Mouse (Mus musculus) brain, embryonic 18.5 days (tissue): ENCODE measurements around the gene Stoml2.
"Not testable (repeated sequence)": the region's sequence is repeated elsewhere in the genome, so short reads cannot be mapped to it uniquely, and the experiment has no call there.

Experiments used
- DNase-seq: peaks from one replicate; pipeline ENCODE4 v3.0.0-alpha.2; 2012; ENCODE audit warnings: low read depth, low spot score

The Stoml2 gene

DNA sequence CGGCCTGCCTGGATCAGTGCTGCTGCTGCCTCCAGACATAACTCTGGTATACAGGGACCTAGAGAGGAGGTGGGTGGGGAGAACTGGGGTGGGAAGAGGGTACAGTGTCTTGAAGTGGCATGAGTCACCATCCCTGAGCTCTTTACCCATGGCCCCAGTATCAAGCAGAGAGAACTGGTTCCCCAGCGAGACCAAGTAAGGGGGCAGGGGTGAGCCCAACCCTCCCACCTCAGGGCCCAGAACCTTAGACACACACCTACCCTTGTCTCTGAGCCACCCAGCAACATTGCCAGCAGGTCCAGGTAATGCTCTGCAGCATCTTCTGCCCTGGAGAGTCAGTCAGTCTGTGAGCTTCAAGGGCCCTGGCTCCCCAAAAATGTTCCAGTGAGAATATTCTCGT, 26.6 kb downstream of the Stoml2 start:
- DNase-seq = no peak

DNA sequence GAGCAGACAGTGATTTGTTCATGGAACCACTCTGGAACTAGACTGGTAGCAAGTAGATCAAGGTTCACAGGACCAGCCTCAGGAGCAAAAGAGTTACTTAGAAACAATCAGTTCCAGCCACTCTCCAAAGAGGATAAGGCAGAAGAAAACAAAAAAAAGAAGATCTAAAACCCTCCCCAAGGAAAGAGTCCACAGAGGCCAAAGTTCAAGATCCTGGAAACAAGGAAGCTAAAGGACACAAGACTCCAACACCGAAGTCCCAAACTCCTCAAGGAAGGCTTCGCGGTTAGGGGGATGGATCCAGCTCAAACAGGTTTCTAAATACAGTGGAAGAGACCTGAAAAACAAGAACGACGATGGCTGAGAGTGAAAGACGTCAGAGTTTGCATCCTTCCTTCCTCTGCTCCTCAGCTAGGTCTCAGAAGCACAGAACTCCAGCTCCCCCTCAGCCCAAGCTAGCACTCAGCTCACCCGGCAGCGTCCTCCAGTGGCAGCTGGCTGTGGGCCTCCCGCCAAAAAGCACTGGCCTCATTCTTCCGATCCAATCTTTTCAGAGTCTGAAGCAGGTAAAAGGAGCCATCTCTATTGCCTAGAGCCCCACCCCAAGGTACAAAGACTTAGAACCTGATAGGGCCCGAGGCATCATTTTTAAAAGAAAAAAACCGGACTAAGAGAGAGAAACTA, 28.6 kb downstream of the Stoml2 start:
- no peak for DNase-seq

DNA sequence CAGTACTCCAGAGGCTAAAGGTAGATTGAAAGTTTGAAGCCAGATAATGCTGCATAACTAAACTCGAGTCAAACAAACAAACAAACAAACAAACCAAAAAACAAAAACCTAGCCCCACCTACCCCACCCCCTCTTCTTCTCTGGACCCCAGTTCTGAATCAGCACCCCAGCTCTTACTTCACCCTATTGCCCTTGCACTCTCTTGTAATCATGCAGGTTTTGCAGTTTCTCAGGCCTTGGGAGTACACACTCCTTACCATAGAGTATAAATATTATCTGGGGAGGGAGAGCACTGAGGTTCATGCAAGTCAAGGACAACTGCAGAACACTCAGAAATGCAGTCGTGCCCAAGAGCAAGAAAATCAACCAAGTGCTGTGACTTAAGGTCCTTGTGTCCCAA, 30.2 kb downstream of the Stoml2 start:
- no peak for DNase-seq

DNA sequence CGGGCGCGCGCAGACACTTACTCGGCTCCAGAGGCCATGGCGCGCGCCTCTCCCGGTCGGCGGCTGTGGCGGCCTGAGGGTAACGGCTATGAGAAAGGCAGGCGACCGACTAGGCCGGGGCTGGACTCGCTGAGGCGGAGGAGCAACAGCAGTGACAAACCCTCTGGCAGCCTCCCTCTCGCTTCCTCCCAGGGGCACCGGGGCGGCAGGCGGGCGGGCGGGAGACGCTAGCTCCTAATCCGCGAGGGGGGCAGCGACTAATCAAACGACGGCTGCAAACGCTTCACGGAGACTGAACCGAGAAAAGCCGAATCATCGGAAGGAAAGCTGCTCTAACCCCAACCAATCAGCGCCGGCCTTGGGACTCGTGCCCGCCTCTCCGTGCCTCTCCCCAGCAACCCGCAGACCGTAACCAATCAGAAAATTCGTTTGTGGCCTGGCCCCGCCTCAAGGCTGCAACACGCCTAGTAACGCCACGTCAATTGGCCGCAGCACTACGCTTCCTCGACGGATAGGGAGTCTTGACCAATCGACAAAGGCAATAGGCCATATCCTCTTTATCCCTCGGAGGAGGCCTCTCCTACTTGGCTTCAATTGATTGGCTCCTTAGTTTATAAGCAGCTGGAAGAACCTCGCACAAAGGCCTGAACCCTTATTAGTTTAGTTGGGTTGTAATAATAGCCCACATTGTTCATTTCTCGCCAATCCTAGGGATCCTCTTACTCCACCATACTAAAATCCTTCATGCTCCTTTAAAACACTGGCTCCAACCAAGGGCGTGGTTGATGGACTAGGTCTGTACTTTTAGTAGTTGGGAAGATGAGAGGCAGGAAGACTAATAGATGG, 31.1 kb downstream of the Stoml2 start, which contains the start of gene Vcp:
Vcp (minus strand) TSS at position 367 of the 846 bp plus-strand sequence.
- DNase-seq = peak; percentile 100

DNA sequence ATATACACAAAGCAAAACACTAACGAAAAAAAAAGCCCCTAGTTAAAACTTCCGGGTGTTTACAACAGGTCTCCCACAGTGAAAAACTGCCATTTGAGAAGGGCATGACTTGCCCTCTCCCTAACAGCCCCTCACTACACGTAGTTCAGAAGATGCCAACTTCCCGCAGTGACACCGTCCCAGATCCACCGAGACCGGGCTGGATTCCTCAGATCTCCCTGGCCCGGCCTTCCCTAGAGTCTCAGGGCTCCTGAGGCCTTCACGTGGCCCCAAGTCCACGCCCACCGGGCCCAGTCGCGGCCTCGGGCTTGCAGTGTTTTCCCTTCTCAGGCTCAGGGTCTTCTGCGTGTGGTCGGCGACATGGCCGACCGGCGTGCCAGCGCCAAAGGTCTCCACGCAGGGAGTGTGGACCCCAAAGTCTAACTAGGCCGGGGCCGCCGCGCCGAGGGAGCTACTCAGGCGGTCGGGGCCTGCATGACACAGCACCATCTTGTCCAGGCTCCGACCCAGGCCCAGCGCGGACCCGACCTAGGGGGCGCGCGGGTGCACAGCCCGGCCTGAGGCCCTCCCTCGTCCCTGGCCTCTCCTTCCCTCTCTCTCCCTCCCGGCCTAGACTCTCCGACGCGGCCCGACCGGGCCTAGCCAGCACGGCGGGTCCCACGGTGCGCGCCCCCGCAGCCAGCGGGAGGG, 31.9 kb downstream of the Stoml2 start:
- peak; percentile 34 for DNase-seq

DNA sequence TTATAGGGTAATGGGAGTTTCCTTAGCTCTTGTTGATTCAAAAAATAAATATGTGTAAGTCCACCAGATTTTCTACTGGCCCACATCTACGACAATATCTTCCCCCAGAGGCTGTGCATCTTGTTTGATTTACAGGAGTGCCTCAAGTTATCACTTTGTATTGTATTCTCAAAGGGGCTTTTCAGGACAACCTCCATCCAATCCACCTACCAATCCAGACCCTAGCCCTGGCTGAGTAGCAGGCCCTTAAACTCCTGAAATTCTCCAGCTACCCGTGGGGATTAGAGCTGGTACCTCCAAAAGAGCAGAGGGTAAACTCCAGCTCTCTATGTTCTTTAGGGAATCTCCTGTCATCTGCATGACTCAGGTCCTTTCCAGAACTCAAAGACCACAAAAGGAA, 33.5 kb downstream of the Stoml2 start:
- DNase-seq = no peak

DNA sequence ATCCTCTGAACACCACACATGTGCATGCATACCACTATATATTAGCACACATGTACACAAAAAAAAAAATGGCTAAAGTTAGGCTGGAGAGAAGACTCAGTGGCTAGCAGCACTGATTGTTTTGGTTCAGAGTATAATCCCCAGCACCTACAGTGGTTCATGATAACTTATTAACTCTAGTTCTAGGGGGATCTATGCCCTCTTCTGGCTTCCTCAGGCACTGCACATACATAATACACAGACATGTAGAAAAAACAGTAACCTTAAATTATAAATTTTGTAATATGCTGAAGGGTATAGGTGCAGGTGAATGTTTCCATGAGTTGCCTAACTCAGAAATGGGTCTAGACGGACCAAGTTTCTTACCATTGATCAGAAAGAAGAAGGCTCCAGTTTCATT, 43.2 kb downstream of the Stoml2 start:
- DNase-seq = no peak

DNA sequence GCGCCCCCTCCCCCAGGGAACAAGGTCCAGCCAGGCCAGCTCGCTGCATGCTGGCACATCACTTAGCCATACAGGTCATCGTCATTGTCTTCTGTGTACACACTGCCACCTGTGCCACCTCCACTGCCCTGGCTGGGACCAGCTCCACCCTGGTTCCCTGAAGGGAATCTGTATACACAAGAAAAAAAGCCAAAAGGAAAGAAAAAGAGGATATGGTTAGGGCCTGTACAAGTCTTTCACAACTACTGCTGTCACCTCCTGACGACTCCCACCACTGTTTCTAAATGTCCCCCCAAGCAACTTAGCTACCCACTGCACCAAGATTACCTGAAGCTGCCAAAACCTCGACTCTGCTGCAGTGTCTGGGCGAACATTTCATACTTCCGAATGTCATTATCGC, 51.0 kb downstream of the Stoml2 start:
- DNase-seq = not testable (repeated sequence)

DNA sequence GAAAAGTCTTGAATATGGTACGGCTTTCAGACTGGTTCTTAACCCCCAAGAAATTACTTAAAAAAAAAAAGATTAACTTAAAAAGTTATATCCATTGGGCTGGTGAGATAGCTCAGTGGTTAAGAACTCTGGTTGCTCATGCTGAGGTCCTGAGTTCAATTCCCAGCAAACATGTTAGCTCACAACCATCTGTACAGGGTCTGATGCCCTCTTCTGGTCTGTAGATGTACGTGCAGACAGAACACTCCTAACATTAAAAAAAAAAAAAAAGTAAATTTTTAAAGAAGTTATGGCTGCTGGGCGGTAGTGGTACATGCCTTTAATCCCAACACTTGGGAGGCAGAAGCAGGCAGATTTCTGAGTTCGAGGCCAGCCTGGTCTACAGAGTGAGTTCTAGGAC, 53.4 kb downstream of the Stoml2 start:
- no peak for DNase-seq
